ENCODE assay signal across 8 mouse cellular contexts in the genomic region with DNA sequence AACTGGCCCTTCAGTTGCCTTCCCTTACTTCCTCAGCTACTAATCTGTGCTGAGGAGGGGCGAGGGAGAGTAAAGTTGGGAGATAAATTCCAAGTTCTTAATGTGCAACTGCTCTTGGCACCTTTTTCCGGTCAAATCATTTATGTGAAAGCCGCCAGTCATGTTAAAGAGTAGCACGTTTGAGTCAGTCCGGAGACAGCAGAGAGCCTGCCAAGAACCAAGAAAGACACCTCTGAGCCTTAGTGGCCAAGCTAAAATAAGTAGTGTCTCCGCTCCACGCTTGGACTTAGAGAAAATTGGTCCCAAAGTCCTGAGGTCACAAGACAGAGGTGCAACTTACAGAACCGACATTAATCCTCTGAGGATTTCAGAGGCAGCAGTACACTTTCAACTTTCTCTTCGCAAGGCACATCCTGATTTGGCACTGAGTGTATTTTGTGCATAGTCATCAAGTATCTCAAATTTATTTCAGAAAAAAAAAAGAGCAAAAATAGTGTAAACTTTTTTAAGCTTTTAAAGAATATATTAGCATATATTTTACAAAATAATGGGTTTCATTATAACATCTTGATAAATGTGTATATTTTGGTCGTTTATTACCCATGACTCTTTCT. TPM values are rescaled to one million over a fixed set of nuclear protein-coding genes. Genes with fewer than 3 reads are reported as not detected.
A peak's percentile ranks its signal among the peaks of the same experiment; 100 is the strongest.
DNase-seq lines count a peak whose midpoint lies in the region; ATAC-seq and TF ChIP-seq lines count a peak whose summit lies in the region.

No protein-coding gene starts in this region.

- H3K27ac ChIP-seq in kidney, embryonic 14.5 days (ENCODE audit: low read depth, low read length): no peak overlapping the region
- peak overlapping the region; percentile 8; the same call in 1 of the 2 replicates for H3K27ac ChIP-seq in embryonic facial prominence, embryonic 10.5 days (replicated peaks)
- no peak overlapping the region for H3K27ac ChIP-seq in hindbrain, postnatal 0 days
- no peak overlapping the region for H3K27ac ChIP-seq in midbrain, embryonic 12.5 days (replicated peaks)

- H3K9me3 ChIP-seq in kidney, embryonic 14.5 days (ENCODE audit: control insufficient read depth, low read length): no peaks in the 10 kb centered on the region
- no peaks in the 10 kb centered on the region for H3K9me3 ChIP-seq in embryonic facial prominence, embryonic 10.5 days
- no peaks in the 10 kb centered on the region for H3K9me3 ChIP-seq in hindbrain, postnatal 0 days (ENCODE audit: low read length)
- H3K9me3 ChIP-seq in midbrain, embryonic 12.5 days: no peaks in the 10 kb centered on the region

- no peak for TF ChIP-seq CTCF in hindbrain, postnatal 0 days (IDR thresholded peaks at IDR 0.05; ENCODE audit: low read depth)

- H3K4me2 ChIP-seq in kidney, embryonic 14.5 days (replicated peaks; ENCODE audit: low read depth, low read length): peak overlapping the region; percentile 96
- H3K4me2 ChIP-seq in hindbrain, postnatal 0 days (ENCODE audit: low read depth, low read length): peak overlapping the region; percentile 99
- peak overlapping the region; percentile 98 for H3K4me2 ChIP-seq in midbrain, embryonic 12.5 days (replicated peaks)

- no peak for ATAC-seq in kidney, embryonic 14.5 days (ENCODE audit: low FRiP score, low TSS enrichment)
- ATAC-seq in hindbrain, postnatal 0 days: no peak
- peak; percentile 3 for ATAC-seq in midbrain, embryonic 12.5 days (ENCODE audit: low FRiP score, low read depth)

- no peaks in the 10 kb centered on the region; the same call in 1 of the 2 replicates for H3K4me1 ChIP-seq in kidney, embryonic 14.5 days (ENCODE audit: control insufficient read depth, insufficient read depth, low read length)
- H3K4me1 ChIP-seq in embryonic facial prominence, embryonic 10.5 days: peaks cover 13% of the 10 kb centered on the region; the same call in 1 of the 2 replicates
- no peaks in the 10 kb centered on the region for H3K4me1 ChIP-seq in hindbrain, postnatal 0 days (ENCODE audit: insufficient read depth, low read length)
- H3K4me1 ChIP-seq in midbrain, embryonic 12.5 days: peaks cover 10% of the 10 kb centered on the region

- WGBS in kidney, embryonic 14.5 days: 10% methylated on average over 10 of the region's 10 CpGs
- WGBS in embryonic facial prominence, embryonic 10.5 days: 16% methylated on average over 10 of the region's 10 CpGs
- WGBS in hindbrain, postnatal 0 days: 8% methylated on average over 10 of the region's 10 CpGs
- WGBS in midbrain, embryonic 12.5 days: 12% methylated on average over 10 of the region's 10 CpGs

- peak overlapping the region; percentile 69 for H3K4me3 ChIP-seq in kidney, embryonic 14.5 days (ENCODE audit: low read length)
- H3K4me3 ChIP-seq in embryonic facial prominence, embryonic 10.5 days: peak overlapping the region; percentile 82
- H3K4me3 ChIP-seq in hindbrain, postnatal 0 days (ENCODE audit: low read length): peak overlapping the region; percentile 80
- peak overlapping the region; percentile 74 for H3K4me3 ChIP-seq in midbrain, embryonic 12.5 days

- peaks cover 3% of the 10 kb centered on the region; the same call in 1 of the 2 replicates for H3K27me3 ChIP-seq in kidney, embryonic 14.5 days (ENCODE audit: control insufficient read depth, insufficient read depth, low read length)
- H3K27me3 ChIP-seq in embryonic facial prominence, embryonic 10.5 days (replicated peaks; ENCODE audit: low read depth, poor library complexity, severe bottlenecking): peaks cover 24% of the 10 kb centered on the region
- no peaks in the 10 kb centered on the region for H3K27me3 ChIP-seq in hindbrain, postnatal 0 days (ENCODE audit: insufficient read depth, low read length)
- peaks cover 17% of the 10 kb centered on the region for H3K27me3 ChIP-seq in midbrain, embryonic 12.5 days

- no peak for DNase-seq in kidney, postnatal 4 days
- DNase-seq in embryonic facial prominence, embryonic 10.5 days (ENCODE audit: low spot score): no peak
- no peak for DNase-seq in hindbrain, postnatal 0 days (ENCODE audit: low spot score)
- no peak for DNase-seq in right cerebral cortex, postnatal 36 days (ENCODE audit: low spot score in 2 of 2)
- no peak for DNase-seq in cerebellum, adult 18-20 months
- no peak for DNase-seq in urinary bladder, postnatal 4 days (ENCODE audit: low spot score in 2 of 2)

- H3K36me3 ChIP-seq in kidney, embryonic 14.5 days (ENCODE audit: control insufficient read depth, insufficient read depth, low read length): no peaks in the 10 kb centered on the region
- H3K36me3 ChIP-seq in embryonic facial prominence, embryonic 10.5 days (replicated peaks): no peaks in the 10 kb centered on the region
- H3K36me3 ChIP-seq in hindbrain, postnatal 0 days (ENCODE audit: insufficient read depth, low read length): no peaks in the 10 kb centered on the region
- no peaks in the 10 kb centered on the region for H3K36me3 ChIP-seq in midbrain, embryonic 12.5 days

- H3K9ac ChIP-seq in kidney, embryonic 14.5 days (ENCODE audit: low read depth, low read length): peak overlapping the region; percentile 44; the same call in 1 of the 2 replicates
- no peak overlapping the region for H3K9ac ChIP-seq in hindbrain, postnatal 0 days (replicated peaks; ENCODE audit: low read length)
- no peak overlapping the region; the same call in 1 of the 2 replicates for H3K9ac ChIP-seq in midbrain, embryonic 12.5 days (replicated peaks)

RNA-seq across cellular contexts. Expression of gene Vps13a, which starts 0.8 kb away (rescaled TPM):
- 11.0 and 13.3 TPM in 2 replicates for polyA plus RNA-seq in kidney, embryonic 14.5 days (2014; fragmentation: Nextera tagmentation; extraction: Ambion mirVana)
- polyA plus RNA-seq in embryonic facial prominence, embryonic 10.5 days (2016; fragmentation: Nextera tagmentation; extraction: Ambion mirVana): 7.6 and 7.8 TPM in 2 replicates
- total RNA-seq in hindbrain, postnatal 0 days (2014; rRNA removed): 9.1 and 13.1 TPM in 2 replicates
- 8.1 and 8.2 TPM in 2 replicates for polyA plus RNA-seq in hindbrain, postnatal 0 days (2015; fragmentation: Nextera tagmentation; extraction: Ambion mirVana)
- polyA plus RNA-seq in midbrain, embryonic 12.5 days (2016; fragmentation: Nextera tagmentation; extraction: Ambion mirVana): 12.9 and 13.1 TPM in 2 replicates
